Mouse (Mus musculus) left cerebral cortex, postnatal 10 days (tissue): ENCODE data around the gene Gm49373. TPM values are rescaled to one million over a fixed set of nuclear protein-coding genes. Genes with fewer than 3 reads are reported as not detected.
A peak's percentile ranks its signal among the peaks of the same experiment; 100 is the strongest.

Source experiments
- DNase-seq, 2 experiments: peaks; one replicate each; pipeline ENCODE4 v3.0.0; 2021 to 2022; ENCODE audit warnings: low spot score in 2 of 2, mixed read lengths in 1 of 2; ENCODE audit errors: extremely low spot score in 1 of 2
- intact Hi-C: fragments of 180-260 bp; cut with DNase I; formaldehyde crosslinking; loops from one replicate; pipeline ENCODE4 v1.15.1; 2025
- total RNA-seq, 2 experiments: library from RNA; stranded (reverse); gene quantifications; 2 replicates each; pipeline ENCODE4 v1.2.3; 2021

The Gm49373 gene
- total RNA-seq, 2 experiments from 2014 or later: 1.1 TPM; not detected in 1

DNA sequence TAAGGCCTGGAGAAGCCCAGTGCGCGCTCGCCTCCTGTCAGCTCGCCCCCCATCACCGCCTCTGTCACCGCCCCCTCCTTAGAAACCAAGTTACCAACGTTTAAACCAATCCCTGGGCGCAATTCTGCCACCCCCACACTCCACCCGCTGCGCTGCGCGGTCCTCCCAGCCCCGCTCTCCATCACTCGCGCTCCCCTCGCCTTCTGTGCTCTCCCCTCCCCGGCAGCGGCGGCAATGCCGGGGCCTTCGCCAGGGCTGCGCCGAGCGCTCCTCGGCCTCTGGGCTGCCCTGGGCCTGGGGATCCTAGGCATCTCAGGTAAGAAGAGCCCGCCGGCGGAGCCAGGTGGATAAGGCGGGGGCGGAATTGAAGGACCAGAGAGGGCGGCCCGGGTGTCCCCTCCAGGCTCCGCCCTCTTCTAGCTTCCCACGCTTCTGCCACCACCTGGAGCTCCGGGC lies 41.0 kb downstream of the Gm49373 start, which contains the start of gene Icam5:
Gene Icam5, plus strand, starts transcription at position 178 of the 456 bp plus-strand sequence.
- intact Hi-C loops: loop anchor here (5.0 kb wide), 2 partner anchors 40 to 100 kb away; partner anchors contain the start of genes Fdx1l, Gm49373 and Tyk2
- peak; percentile 80 to 86 for DNase-seq

DNA sequence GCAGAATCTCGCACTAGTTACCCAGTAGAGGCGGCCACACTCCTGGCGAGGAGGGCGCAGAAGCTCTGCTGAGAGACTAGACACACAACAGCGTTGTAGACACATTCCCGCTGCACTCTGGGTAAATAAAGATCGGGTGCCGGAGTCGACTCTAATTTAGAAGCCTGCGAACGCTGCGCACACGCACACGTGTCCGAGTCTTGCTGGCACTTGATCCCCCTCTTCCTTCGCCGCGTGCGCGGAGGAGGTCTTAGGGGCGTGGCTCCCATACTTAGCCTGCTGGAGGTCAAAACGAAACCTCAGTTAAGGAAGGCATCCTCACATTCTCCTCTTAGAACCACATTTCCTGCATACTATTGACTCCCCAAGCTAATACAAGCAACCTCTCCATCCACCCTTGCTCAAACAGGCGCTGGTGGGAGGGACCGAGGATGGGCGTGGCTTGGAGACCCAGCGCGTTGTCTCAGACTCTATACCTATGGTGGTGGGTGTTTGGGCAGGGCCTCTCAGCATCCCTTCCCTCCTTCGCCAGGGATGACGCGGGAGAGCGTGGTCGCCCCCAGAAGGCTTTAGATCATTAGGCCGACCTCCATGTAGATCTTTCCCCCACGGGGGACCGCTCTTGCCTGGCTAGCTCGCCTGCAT lies 41.5 kb downstream of the Gm49373 start:
- intact Hi-C loops: loop anchor here (5.0 kb wide), 2 partner anchors 41 to 101 kb away; partner anchors contain the start of genes Fdx1l, Gm49373 and Tyk2
- DNase-seq: peak; percentile 77 to 84

DNA sequence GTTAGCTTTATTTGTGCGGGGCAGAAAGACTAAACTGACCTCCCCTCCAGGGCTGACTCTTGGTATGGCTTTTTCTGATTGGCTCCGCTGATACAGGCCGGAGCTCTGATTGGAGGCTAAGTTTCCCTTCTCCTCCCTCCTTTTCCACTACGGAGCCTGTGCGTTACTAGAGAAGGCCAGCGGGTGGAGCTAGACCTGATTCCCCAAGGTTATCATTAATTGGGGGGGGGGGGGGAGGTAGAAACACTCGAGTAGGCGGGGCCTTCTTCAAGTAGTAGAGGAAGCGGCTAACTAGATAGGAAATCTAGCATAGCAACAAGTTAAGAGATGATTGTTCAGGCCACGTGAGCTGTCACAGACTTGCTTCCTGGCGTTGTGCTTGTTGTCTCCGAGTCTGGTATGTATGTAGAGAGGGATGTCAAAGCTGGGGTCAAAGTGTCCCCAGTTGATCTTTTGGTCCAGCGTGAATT lies 42.1 kb downstream of the Gm49373 start:
- DNase-seq: peak; percentile 83 to 92
- intact Hi-C loops: loop anchor here (5.0 kb wide), 2 partner anchors 41 to 101 kb away; partner anchors contain the start of genes Fdx1l, Gm49373 and Tyk2

DNA sequence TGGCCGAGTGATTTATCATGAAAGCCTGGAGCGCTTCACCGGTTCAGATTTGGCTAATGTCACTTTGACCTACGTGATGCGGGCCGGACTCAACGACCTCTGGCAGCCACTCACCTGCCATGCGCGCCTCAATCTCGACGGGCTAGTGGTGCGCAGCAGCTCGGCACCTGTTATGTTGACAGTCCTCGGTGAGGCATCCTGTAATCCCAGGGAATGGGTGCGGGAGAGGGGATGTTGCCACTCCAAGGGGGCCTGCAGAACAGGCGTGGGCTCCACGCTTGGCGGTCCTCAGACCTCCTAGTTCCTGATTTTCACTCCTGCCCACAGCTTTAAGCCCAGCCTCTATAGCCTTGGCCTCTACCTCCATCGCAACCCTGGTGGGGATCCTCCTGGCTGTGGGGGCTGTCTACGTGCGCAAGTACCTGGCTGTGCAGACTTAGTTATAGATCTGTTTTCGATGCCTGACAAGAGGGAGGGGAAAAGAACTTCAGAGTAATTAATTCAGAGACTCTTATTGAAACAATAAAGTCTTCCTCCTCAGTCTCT lies 42.8 kb downstream of the Gm49373 start:
- DNase-seq: peak in 1 of 2 experiments; percentile 39
- intact Hi-C loops: loop anchor here (5.0 kb wide), 2 partner anchors 42 to 102 kb away; partner anchors contain the start of genes Fdx1l, Gm49373 and Tyk2

DNA sequence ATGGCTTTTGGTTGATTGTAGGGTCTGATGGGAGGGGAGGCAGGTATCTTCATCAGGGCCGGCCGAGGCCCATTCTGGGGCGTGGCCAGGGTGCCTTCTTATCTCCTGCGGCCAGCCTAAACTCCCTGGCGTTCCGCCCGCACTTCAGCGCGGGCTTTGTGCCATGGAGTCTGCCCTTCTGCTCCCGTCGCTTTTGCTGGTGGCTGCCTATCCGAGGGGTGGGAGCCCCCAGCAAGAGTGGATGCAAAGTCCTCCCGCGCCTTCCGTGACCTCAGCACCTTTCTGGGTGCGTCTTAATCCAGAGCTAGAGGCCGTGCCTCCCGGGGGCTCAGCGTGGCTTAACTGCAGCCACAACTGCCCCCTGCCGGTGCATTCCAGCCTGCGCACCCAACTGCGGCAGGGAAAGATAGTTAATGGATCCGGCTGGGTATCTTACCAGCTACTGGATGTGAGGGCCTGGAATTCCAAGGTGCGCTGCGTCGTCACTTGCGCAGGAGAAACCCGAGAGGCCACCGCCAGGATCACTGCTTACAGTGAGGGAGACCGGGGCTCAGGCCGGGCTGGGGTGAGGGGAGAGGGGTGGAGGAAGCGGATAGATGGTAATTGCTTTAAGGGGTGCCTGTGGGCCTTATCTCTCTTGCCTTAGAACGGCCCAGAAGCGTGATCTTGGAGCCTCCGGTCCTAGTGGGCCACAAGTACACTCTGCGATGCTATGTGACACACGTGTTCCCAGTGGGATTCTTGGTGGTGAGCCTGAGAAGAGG lies 43.4 kb downstream of the Gm49373 start, which contains the start of gene Icam4:
Gene Icam4, plus strand, starts transcription at position 83 of the 764 bp plus-strand sequence.
- intact Hi-C loops: loop anchor here (5.0 kb wide), 2 partner anchors 43 to 103 kb away; partner anchors contain the start of genes Fdx1l, Gm49373 and Tyk2
- peak in 1 of 2 experiments; percentile 87 for DNase-seq

DNA sequence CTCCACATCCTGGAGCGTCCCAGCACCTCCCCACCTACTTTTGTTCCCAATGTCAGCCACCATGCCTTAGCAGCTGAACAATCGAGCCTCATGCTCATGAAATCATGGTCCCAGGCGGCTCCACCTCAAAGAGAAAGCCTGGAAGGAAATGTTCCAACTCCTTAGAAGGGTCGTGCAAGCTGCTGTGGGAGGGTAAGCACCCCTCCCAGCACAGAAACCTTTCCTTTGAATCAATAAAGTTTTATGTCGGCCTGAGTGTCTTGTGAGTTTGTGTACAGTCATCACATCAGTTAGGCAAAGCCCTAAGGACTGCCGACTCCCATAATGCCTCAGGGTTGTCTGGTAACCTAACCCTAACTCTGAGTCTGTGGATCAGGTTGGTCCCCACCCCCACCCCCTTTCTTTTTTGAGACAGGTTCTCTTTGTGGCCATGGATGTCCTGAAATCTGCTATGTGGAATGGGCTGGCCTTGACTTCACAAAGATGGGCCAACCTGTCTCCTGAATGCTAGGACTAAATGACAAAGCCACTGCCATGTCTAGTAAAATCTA lies 44.3 kb downstream of the Gm49373 start:
- intact Hi-C loops: no loop called here
- no peak for DNase-seq

DNA sequence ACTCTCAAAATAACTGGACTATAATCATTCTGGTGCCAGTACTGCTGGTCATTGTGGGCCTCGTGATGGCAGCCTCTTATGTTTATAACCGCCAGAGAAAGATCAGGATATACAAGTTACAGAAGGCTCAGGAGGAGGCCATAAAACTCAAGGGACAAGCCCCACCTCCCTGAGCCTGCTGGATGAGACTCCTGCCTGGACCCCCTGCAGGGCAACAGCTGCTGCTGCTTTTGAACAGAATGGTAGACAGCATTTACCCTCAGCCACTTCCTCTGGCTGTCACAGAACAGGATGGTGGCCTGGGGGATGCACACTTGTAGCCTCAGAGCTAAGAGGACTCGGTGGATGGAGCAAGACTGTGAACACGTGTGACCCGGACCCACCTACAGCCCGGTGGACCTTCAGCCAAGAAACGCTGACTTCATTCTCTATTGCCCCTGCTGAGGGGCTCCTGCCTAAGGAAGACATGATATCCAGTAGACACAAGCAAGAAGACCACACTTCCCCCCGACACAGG lies 45.1 kb downstream of the Gm49373 start:
- peak in 1 of 2 experiments; percentile 81 for DNase-seq
- intact Hi-C loops: no loop called here

DNA sequence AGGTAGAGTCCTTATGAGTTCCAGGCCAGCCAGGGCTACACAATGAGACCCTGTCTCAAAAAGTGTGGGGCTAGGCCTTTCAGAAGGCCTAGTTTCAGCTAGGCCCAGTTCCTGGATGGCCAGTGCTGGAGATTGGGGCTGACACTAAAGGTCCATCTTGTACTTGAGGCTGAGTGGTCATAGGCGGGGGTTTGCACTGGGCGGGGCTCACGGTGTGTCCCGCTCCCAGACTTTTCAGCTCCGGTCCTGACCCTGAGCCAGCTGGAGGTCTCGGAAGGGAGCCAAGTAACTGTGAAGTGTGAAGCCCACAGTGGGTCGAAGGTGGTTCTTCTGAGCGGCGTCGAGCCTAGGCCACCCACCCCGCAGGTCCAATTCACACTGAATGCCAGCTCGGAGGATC lies 46.0 kb downstream of the Gm49373 start:
- intact Hi-C loops: no loop called here
- DNase-seq: no peak

DNA sequence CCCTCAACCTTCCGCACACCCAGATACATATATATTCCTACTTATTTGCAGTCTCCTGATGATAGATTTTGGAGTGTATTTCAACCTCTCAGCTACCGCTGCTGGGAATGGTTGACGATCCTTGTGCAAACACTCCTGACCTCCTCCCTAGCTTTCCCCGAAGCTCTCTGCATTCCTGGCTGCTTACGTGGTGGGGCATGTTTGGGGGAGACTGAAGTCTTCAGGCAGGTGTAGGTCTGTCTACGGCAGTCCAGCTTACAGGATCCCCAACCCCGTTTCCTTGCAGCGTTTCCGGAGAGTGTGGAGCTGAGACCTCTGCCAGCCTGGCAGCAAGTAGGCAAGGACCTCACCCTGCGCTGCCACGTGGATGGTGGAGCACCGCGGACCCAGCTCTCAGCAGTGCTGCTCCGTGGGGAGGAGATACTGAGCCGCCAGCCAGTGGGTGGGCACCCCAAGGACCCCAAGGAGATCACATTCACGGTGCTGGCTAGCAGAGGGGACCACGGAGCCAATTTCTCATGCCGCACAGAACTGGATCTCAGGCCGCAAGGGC lies 47.6 kb downstream of the Gm49373 start:
- intact Hi-C loops: no loop called here
- no peak for DNase-seq

DNA sequence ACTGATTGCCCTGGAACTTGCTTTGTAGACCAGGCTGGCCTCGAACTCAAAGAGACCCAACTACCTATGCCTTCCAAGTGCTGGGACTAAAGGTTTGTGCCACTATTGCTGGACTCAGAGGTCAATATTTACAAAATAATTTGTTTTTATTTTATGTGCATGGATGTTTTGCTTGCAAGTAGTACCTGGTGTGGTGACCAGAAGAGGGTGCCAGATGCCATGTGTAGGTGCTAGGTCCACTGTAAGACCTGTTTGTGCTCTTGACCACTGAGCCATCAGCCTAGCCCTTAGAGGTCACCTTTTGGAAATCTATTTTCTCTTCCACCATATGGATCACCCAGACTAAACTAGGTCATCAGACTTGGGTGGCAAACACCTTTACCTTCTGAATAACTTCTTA lies 50.2 kb downstream of the Gm49373 start:
- no peak for DNase-seq
- intact Hi-C loops: no loop called here

DNA sequence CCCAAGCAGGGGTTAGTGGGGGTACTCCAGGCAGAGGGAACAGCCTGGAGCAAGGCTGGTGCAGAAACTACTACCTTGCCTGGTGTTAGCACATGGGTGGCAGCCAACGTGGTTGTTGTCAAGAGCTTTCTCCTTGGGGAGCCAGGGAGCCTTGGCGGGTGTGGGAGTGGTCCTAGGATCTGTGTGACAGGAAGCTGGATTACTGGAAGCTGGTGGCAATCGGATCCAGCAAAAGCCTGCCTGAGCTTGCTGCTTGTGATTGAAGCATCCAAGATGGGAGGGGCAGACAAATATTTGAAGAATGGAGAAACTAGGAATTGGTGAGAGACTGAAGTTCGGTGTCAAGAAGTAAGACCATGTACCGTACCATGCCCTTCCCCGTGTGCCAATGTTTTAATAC lies 50.6 kb downstream of the Gm49373 start:
- no peak for DNase-seq
- intact Hi-C loops: no loop called here

DNA sequence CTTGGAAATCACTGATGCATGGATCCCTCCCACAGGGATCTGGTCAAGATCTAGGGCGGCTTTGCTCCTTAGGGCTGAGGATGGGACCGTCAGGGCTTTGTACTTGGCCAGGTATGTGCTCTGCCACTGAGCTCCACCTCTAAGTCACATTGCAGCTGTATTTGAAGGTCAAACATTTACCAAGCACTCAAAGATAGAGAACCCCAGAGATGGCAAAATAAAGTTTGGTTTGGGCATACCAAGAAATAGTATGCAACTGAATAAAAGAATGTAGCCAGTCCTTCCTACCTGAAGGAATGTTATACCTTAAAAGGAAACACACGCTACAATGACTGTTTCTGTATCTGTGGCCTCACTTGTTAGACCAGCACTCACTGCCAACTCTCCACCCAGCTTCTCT lies 51.5 kb downstream of the Gm49373 start:
- DNase-seq: no peak
- intact Hi-C loops: no loop called here

DNA sequence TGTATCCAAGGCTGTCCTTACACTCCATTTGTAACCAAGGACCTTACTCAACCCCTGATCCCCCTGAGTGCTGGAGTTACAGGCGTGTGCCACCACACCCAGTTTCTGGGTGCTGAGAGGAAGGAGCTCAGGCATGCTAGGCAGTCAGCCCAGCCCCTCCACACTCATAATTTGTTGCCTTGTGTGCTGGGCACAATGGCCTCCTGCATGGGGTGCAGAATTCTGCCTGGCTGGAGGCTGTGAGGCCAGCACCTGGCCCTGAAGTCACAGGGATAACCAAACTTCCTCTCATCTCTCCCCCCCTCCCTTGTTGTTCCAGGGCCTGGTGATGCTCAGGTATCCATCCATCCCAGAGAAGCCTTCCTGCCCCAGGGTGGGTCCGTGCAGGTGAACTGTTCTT lies 54.3 kb downstream of the Gm49373 start:
- intact Hi-C loops: no loop called here
- no peak for DNase-seq

DNA sequence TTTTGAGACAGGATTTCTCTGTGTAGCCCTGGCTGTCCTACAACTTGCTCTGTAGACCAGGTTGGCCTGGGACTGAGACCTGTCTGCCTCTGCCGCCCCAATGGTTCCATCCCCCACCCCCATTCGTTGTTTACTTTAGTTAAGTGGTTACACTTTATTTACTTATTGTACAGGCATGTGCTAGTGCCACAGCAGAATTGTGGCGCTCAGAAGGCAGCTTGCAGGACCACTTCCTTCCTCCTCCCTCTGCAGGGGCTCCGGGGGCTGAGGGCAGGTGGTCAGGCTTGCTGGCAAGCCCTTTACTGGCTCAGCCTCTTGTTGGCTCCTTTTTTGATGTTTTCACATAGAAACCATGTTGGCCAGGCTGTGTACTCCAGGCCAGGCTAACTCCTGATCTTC lies 55.7 kb downstream of the Gm49373 start:
- no peak for DNase-seq
- intact Hi-C loops: no loop called here

DNA sequence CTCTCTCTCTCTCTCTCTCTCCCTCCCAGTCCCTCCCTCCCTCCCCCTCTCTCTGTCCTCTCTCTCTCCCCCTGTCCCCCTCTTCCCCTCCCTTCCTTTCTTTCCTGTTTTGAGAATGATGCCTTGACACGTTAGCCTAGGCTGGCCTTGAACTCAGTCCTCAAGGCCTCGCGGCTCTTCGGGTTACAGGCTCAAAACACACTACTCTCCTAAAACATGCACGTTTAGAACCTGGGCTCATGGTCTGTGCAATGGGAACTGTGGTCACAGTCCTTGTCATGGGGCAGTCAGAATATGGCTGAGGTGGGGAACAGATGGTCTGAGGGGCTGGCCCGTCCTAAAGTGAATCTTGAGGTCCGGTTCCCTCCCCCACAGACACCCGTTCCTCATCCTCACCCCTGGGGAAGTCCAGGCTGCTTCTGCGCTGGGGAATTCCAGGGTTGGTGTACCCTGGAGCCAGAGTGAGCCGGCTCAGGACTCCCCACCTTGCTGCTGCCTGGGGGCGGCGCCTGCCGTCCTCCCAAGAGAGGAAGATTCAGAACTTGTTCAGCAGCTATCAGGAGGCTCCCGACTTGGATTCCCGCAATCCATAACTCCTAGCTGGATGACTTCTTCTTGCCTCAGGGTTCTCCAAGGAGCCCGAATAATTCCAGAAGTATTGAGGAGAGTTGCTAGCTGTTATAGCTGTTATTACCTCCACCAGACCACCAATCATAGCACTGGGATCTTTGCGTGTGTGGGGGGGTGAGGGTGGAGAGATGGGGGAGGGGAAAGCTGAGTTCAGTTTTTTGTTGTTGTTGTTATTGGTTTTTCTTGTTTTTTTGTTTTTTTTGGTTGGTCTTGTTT lies 56.3 kb downstream of the Gm49373 start:
- intact Hi-C loops: no loop called here
- peak in 1 of 2 experiments; percentile 46 for DNase-seq

DNA sequence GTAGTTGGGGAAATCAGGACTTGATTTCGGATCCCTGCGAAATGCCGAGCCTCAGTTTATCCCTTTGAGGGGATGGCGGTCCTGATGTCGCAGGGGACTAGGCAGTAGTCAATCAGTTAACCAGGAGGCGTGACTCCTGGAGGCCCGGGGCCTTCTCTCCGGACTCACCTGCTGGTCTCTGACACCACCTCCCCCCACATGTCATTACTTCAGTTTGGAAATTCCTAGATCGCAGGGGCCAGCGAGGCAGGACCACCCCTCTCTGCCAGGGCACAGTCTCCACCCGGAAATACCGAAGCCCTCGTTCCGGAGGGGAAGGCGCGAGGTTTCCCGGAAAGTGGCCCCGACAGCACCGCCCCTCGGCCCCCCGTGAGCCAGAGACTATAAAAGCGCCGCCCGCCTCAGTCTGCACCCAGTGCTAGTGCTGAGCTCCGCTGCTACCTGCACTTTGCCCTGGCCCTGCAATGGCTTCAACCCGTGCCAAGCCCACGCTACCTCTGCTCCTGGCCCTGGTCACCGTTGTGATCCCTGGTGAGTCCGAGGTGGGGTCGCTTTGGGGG lies 57.2 kb downstream of the Gm49373 start, which contains the start of gene Icam1:
Gene Icam1, plus strand, starts transcription at position 415 of the 560 bp plus-strand sequence.
- DNase-seq: peak in 1 of 2 experiments; percentile 84
- intact Hi-C loops: no loop called here
